Mouse (Mus musculus): ENCODE results near the gene Cfap58.

The Cfap58 gene

DNA sequence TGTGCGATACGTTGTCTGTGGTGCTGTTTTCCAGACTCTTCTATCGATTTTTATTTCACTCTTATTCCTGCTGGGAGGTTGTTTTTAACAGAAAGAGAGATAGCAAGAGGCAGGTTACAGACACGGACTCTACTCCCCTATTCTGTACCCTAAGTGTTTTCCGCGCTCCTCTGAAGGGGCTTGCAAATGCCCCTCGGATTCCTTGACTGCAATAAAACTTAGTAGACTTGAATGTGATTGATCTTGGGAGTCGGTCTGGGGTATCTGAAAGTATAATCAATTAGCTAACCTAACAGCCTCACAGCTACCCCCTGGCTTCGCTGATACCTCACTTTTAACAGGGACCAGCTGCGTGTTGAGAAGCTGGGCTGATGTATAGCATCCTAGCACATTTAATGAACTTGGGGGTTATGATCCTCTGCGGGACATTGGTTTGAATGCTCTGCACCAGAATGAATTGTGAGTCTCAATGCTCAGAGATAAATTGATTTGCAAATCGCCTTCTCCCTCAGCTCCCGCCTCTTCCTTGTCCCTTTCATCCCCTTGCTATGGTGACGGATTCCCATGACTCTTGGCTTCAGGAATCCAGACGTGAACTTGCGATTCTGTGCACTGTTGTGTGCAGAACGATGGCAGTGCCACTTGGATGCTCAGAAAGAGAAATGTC, 31.7 kb downstream of the Cfap58 start:
- CTCF ChIA-PET = no interaction called here

DNA sequence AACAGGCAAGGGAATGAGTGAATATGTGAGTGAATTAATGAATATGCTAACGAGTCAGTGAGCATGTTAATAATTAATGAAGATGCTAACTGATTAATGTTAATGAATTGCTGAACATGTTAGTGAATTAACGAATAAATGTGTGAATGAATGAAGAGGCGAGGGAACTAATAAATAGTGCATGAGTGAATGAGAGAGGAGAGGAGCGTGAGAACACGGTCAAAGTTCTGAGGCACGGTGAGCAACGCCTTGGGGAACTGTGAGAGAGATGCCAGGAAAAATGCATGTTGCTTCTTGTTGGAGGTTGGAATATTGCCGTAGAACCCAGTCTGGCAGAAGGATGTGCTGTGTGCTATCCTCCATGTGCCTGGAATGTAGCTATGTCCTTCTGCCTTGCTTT, 33.6 kb downstream of the Cfap58 start:
- CTCF ChIA-PET = no interaction called here

DNA sequence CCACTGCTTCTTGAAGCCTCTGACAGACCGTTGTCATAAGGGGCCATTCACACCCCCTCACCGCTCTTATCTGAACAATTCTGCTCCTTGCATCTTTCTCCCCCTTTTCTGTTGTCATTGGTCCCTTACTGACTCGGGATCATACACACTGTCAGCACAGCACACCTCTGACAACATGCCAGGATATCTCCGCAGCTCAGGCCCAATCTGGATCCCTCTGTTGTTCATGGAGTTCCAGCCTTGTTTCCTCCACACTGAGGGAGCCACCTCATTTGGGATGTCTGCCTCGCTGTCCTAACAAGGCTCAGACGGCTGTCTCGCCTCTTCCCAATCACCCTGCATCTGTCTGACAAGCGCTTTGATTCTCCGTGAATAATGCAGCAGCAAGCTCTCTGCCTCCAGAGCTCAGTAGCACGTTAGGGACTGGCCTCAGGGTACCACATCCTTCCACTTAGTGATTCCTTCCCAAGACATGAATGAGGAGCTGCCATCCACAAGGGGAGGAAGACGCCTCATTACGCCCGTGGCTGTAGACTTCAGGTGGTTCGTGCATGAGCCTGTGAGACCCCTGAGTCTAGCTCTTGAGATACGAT, 40.7 kb downstream of the Cfap58 start:
- CTCF ChIA-PET = no interaction called here

DNA sequence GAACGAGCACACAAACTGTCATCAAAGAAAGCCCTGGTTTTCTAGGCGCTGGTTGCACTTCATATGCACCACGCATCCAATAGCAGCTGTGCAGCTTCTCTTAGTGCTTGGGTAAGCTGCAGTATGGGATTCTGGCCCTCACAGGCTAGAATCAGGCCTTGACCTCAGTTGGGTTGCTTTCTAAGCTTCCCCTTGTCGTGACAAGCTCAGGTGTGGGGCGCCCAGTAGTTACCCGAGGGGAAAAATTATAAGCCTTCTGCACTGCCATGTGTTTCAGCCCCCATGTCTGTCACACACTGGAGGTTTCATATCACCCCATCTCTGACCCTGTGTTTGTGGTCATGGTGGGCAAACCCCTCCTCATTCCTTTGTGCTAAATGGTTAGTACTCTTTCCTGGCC, 42.0 kb downstream of the Cfap58 start:
- CTCF ChIA-PET = no interaction called here

DNA sequence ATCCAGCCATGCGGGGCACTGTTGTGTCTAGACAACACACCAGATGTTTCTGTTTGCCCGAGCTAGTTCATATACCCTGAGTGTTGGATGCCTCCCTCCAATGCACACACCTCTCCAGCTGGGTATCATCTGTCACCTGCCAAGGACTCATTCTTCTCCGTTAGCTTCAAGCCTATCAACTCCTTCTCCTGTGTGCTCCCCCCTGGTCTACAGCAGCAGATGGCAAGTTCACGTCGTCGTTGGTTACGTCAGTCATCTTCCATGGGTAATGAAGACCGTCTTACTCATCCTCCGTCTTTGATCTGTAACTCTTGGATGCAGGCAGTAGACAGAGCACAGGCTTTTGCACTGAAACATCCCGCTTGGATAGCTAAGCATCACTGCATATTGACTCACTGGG, 42.8 kb downstream of the Cfap58 start:
- CTCF ChIA-PET = no interaction called here

DNA sequence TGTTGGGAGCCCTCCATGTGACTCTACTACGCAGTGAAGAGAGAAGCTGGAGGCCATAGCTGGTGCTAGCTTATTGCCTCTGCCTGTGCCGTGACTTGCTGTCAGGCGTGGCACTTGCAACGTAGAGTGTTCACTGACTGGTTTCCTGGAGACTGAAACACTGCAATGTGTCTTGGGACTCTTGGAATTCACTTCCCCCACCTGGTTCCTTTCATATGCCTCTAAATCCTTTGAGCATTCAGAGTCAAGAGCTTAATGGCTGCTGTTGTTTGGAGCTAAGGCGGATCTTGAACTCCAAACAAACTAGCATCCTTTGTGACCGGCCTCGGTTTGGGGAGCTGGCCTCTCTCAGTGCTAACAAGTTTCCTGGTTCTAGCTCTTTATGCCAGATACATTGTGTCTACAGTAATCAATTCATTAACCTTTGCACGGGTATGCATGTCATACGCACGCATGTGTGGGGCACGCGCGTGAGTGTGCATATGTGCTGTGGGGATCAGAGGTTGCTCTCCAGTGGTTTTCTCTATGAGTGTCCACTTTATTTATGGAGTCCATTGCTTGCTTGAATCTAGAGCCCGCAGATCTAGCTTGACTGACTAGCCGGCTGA, 48.2 kb downstream of the Cfap58 start:
- CTCF ChIA-PET = no interaction called here

DNA sequence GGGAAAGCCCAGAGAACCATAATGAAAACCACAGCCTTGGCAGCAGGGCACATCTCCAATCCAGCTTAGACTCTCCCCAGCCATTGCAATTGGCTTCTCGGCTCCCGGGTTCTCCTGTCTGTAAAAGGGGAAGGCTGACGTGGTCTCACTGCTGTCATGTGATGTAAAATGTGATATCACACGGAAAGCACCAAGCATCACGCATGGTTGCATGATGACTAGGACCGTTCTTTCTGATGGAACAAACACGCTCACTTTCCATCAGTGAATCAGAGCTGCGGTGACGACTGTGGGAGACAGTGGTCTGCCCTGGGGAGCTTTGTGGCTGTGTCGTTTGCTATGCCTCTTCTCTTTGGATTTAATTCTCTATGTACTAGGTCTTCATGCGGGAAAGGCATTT, 50.5 kb downstream of the Cfap58 start:
- CTCF ChIA-PET = no interaction called here

DNA sequence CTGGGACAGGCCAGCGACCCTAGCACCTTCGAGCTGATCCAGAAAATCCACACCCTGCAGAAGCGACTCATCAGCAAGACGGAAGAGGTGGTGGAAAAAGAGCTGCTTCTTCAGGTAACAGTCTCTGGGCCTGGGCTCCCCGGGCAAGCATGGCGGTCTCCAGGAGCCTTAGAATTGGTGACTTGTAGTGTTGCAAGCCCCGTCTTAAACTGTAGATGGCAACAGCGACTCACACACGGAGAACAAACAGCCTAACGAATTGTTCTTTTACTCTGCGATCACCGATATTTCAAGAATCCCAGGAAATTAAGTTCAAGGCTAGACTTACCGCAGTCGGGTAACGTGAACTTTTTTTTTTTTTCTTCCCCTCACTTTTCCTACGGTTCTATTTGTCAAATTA, 51.0 kb downstream of the Cfap58 start:
- CTCF ChIA-PET = no interaction called here

DNA sequence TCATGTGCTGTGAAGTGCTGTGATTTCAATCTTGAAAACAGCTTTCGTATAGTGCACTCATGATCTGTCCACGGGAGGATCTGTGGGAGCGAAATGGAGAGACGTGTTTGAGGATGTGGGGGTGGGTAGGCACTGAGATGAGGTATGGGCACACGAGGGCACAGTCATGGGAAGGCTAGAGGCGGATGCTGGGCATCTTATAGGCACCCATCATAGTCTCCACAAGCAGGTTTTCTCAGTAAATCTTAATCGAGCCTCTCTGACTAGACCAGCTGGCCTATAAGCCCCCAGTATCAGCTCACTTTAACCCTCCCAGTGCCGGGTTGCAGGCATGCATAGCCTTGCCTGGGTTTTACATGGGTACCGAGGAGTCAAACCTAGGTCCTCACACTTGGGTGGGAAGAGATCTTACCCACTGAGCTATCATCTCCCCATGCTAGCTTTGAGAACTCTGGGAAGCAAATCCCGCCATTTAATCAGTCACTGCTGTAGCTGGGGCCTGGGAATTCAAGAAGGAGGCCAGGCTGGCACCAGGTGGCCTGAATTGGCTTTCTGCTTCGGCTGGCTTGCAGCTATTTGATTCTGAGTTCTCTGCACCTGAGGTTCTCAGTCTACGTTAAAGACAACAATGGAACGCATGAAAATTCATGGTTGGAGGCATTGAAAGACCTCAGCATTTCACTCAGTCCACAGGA, 51.6 kb downstream of the Cfap58 start:
- CTCF ChIA-PET = no interaction called here

DNA sequence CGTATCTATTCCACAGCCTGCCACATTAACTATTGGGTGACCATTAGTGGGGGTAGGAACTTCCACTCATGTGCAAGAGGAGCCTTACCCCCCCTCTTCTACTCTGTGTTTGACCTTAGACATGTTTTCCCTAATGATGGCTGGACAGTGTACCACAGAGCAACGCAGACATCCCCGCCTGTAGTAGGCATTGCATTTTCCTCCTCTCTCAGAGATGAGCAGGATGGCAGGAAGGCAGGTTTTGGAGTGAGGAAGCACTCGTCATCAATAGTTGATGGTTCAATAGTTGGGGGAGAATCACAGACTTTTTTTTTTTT, 52.1 kb downstream of the Cfap58 start:
- CTCF ChIA-PET = no interaction called here

DNA sequence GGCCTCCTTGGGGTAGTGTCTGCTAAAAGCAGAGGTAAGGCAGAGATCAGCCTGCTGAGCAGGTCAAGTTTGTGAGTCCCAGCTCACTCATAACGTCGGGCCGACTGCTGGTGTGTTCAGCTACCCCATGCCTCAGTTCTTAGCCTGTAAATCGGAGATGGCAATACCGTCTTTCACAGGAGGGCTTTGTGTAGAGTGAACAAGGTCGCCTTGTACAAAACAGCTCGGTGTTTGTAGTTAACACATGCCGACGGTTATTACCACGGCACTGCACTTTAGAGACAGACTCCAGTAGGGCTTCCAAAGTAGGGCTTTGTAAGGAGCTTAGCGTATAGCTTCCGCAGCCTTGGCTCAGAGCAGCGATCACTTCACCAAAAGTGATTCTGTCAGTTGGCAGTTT, 63.8 kb downstream of the Cfap58 start:
- CTCF ChIA-PET = no interaction called here

DNA sequence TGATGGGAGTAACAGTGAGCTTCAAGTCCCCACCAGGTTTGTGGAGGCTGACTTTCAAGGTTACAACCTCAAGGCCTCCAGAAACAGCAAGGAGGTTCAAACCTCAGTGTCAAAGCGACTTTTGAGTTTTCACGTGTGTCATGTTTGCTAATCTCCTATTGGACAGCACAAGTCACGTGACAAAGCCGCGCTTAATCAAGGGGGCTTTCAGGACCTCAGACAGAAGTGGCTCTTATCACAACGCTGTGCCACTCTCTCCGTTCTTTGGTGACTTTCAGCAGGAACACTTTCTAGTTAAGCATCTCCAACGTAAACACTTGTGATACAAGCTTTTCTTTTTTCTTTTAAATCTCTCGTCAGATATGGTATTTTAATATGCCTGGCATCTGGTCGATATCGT, 64.3 kb downstream of the Cfap58 start:
- CTCF ChIA-PET = no interaction called here

DNA sequence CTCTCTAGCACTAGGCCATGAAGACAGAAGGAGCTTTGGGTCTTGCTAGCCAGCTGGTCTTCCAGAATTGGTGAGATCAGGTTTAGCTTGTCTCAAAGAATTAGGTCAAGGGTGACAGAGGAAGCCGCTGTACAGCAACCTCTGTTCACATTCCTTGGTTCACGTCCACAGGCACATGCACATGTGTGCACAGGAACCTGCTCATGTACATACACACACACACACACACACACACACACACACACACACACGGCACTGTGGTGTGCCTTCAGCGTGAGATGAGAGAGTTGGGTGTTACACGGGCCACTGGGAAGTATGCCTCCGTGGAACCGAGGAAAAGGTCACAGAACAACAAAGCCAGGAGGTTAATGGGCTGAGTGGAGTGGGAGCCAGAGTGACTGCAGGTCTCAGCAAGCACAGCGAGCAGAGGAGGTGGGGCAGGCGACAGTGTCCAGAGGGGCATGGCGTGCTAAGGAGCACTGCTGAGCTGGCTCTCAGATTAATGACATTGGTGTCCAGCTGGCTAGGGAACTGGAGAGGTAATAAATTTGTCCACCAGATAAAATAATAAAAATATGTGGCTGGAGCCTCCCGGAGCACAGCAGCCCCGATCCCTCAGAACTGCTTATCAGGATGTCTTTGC, 71.4 kb downstream of the Cfap58 start:
- CTCF ChIA-PET = no interaction called here

DNA sequence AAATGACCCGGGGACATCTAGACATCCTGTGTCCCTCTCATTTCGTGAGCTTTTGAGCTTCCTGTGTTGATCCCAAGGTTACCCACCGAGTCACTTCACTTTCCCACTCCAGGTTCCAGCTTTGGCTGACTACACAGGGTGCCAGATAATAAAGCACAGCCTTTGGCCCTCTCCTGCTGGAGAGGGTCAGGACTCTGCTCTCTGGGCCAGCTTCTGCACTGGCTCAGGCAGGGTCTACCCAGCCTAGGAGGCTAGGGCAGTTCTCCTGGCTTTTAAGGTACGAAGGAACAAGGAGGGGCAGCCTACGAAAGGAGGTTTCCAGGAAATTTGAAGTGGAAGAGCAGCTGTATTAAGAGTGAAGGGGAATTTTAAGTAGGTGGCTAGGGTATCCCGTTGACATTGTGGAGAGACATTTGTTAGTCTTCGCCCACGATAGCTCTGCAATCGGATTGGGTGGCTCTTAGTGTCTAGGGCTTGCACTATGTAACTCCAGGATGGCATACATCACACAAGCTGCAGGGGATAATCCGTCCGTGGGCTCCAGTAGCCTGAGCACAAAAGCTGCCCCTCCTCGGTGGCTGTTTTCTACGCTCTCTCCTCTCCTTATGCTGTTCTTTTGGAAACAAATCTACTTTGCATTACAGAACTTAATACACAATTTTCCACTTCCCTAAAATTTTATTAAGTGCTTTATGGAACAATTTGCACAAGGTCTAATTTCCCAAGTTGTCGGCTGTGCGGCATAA, 72.3 kb downstream of the Cfap58 start:
- CTCF ChIA-PET = no interaction called here

DNA sequence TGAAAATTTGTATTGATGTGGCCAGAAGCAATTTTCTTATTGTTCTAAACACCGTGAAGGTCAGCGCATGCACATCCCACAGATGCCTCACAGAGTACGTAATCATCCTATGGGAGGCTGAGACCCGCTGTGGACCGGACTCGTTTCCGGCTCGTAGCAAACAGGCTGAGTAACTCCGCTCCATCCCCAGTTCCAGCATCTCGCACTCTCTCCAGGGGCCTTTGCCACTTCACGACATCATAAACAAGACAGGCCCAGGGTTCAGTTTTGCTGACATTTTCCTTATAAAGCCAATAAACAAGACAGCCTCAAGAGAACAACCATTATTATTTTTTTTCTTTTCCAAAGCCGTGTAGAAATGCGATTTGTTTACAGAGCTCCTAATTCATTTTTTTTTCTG, 82.6 kb downstream of the Cfap58 start:
- CTCF ChIA-PET = no interaction called here

DNA sequence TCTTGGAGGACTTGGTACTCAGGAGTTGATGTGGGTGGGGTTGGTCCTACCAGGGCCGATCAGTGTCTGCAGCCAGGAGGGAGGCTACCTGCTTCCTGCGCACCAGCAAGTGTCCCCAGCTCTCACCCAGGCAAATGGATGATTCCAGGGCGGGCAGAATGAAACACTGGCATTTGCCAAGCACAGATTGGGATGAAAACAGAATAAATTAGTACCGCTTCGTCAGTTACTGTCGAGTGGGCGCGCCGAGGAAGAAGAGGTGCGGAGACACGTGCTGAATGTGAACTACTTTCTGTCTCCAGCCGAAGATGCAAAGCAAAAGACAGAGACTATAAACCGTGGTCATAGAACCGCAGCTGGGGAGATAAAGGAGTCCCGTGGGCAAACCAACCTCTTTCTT, 84.0 kb downstream of the Cfap58 start:
- CTCF ChIA-PET = no interaction called here

DNA sequence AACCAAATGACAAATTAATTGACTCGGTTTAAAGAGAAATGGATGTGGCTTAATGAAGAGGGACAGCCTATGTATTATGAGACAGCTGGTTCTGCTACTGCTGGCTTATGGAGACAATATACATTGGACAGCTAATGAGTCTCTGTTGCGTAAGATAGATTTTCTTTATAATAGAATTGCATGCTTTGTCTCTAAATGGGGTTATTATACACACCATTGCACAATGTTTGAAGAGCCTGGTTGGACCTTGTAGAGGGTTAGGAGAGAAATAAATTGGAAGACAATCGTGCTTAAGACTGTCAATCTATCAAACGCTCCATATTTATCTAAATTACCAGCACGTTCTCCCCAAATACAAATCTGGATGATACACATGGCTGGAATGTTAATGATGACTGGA, 85.3 kb downstream of the Cfap58 start:
- CTCF ChIA-PET = no interaction called here

DNA sequence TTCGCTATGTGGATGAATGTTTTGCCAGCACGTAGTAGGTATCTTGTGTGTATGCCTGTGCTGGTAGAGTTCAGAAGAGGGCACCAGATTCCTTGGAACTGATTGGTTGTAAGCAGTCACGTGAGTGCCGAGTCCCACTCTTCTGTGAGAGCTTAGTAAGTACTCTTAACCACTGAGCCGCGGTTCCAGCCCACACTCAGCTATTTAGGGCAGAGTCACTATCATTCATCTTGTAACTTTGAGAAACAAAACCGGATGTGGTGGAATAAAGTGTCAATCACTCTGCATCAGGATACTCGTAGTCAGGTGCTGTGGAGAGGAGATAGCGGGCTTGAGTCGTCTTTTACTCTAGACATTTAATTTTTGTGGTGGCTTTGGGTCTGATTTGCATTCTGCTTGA, 86.3 kb downstream of the Cfap58 start:
- CTCF ChIA-PET = no interaction called here

DNA sequence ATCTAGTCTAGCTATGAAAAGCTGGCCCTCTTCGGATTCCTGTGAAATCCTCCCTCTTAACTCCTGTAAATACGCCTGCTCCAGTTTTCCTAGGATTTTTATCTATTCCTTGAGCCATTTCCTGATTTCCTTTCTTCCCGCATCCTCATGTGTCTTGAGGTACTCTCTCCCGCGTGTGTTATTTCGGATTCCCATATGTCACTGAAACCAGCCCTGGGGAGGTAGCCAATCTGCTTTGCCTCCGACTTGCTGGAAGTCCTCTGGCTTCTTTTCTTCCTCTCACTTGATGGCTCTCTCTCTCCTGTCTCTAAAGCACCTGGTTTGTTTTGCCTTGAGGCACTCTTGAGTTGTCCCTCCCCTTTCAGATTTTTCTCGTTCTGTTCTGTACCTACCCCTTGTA, 87.9 kb downstream of the Cfap58 start:
- CTCF ChIA-PET = no interaction called here

DNA sequence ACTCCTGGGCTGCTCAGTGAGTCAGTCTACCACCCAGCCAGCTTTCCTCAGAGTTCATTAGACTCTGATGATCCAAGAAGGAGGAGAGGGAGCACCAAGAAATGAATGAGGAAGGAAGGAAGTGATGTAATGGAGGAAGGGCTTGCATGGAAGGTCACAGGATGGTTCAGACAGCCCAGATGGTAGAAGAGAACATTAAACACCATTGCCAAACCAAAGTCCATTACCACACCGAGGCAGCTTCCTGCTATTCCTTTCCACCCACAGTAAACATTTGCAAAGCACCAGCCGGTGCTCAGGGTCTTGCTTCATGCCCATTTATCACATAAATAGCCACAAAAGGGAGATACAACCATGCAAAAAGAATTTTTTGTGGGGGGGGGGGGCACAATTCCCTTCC, 89.4 kb downstream of the Cfap58 start:
- CTCF ChIA-PET = no interaction called here

DNA sequence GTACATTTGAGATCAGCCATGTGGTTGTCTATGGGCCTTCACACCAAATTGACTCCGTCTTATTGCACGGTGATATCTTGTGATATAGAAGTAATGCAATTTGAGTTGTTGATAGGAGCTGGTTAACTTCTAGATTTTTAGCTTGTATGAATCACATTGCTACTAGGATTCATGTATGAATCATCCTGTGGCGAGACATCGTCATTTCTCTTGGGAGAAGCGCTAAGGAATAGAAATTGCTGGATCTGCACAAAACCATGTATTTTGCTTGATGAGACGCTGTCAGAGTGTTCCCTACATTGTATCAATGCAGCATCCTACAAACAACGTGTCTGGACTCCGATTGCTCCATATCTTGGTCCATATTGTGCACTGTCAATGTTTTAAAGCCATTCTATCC, 102.1 kb downstream of the Cfap58 start:
- CTCF ChIA-PET = no interaction called here

DNA sequence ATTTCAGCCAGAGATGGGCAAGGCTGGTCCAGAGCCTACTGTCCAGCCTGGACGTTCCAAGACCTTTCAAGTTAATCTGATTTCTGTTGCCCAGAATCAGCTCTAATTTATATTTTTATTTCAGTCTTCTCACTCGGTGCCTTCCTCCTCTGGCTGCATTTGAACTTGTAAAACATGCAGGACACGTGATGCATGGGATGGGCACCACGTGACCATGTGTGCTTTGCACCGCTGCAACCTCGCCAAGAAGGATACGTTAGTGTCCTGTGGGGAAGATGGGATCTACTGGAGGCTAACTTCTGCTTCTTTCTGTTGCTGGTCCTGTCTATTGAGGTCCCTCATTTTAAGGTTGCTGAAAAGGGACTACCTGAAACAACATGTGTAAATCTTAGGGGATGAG, 109.8 kb downstream of the Cfap58 start:
- CTCF ChIA-PET = no interaction called here

DNA sequence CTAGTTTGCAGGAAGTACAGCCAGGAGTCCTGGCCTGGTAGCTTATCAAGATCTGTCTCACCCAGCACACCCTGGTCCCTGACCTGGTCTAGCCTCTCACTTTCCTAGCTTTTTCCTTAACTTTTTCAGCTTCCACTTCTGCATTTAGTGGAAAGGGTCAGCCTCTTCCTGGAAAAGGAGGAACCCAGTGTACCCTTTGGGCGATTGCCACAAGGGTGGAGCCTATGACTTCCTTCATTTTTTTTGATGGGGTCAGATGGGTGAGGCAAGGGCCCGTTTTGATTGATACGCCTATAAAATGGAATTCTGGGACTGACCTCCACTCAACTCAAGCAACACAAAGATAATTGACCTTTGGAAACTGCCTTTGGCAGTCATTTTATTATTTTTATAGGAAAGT, 111.9 kb downstream of the Cfap58 start:
- CTCF ChIA-PET = no interaction called here
